Mouse (Mus musculus) hindbrain, embryonic 14.5 days (tissue): Measurements from ENCODE around the gene Eef1a2. TPM values are rescaled to one million over a fixed set of nuclear protein-coding genes. Genes with fewer than 3 reads are reported as not detected.

Experiments used
- ATAC-seq: fragments of 200-750 bp; cut with Nextera tagmentation; 2 replicates; pipeline ENCODE4 v1.8.0; 2017; ENCODE audit warnings: moderate number of reproducible peaks, mild to moderate bottlenecking, moderate TSS enrichment, moderate library complexity; ENCODE audit not compliant: low FRiP score
- DNase-seq: peaks from one replicate; pipeline ENCODE4 v3.0.0-alpha.2; 2015; ENCODE audit warnings: low spot score
- H3K27ac ChIP-seq: fragments of 300-500 bp; sonication (generic); 2 replicates; pipeline ENCODE4 v1.5.1; 2014; ENCODE audit warnings: mild to moderate bottlenecking, moderate library complexity
- H3K27me3 ChIP-seq: fragments of 300-500 bp; sonication (generic); 2 replicates; pipeline ENCODE4 v1.6.1; 2014; ENCODE audit warnings: mild to moderate bottlenecking, low read length, mixed read lengths; ENCODE audit not compliant: control insufficient read depth, insufficient read depth
- H3K36me3 ChIP-seq: fragments of 300-500 bp; sonication (generic); replicated peaks from 2 replicates; pipeline ENCODE4 v1.6.1; 2014; ENCODE audit not compliant: control insufficient read depth, insufficient read depth
- H3K4me1 ChIP-seq: fragments of 300-500 bp; sonication (generic); replicated peaks from 2 replicates; pipeline ENCODE4 v1.6.1; 2014; ENCODE audit warnings: antibody characterized with exemption, low read length, mixed read lengths; ENCODE audit not compliant: control insufficient read depth, insufficient read depth
- H3K4me2 ChIP-seq: fragments of 300-500 bp; sonication (generic); replicated peaks from 2 replicates; pipeline ENCODE4 v1.6.1; 2014; ENCODE audit warnings: mild to moderate bottlenecking, moderate library complexity
- H3K4me3 ChIP-seq: fragments of 300-500 bp; sonication (generic); replicated peaks from 2 replicates; pipeline ENCODE4 v1.5.1; 2014; ENCODE audit warnings: mild to moderate bottlenecking, low read length
- H3K9ac ChIP-seq: fragments of 300-500 bp; sonication (generic); 2 replicates; pipeline ENCODE4 v1.6.1; 2014
- H3K9me3 ChIP-seq: fragments of 300-500 bp; sonication (generic); 2 replicates; pipeline ENCODE4 v1.6.1; 2016; ENCODE audit warnings: low read length; ENCODE audit not compliant: control insufficient read depth
- WGBS: fragments of 180-500 bp; shearing (Covaris S2); extraction: QIAGEN DNeasy Blood & Tissue Kit; methylation state at CpG from one replicate; pipeline ENCODE4 v1.1.7; 2014; 5-methylcytosine and 5-hydroxymethylcytosine counted together
- polyA plus RNA-seq: library from polyadenylated mRNA; unstranded; fragments of >200 nt; fragmentation: Nextera tagmentation; extraction: Ambion mirVana; gene quantifications from 2 replicates; pipeline ENCODE4 v1.2.1, GENCODE M21; 2014

Gene Eef1a2
- 21.1 and 22.3 TPM in 2 replicates for polyA plus RNA-seq

DNA sequence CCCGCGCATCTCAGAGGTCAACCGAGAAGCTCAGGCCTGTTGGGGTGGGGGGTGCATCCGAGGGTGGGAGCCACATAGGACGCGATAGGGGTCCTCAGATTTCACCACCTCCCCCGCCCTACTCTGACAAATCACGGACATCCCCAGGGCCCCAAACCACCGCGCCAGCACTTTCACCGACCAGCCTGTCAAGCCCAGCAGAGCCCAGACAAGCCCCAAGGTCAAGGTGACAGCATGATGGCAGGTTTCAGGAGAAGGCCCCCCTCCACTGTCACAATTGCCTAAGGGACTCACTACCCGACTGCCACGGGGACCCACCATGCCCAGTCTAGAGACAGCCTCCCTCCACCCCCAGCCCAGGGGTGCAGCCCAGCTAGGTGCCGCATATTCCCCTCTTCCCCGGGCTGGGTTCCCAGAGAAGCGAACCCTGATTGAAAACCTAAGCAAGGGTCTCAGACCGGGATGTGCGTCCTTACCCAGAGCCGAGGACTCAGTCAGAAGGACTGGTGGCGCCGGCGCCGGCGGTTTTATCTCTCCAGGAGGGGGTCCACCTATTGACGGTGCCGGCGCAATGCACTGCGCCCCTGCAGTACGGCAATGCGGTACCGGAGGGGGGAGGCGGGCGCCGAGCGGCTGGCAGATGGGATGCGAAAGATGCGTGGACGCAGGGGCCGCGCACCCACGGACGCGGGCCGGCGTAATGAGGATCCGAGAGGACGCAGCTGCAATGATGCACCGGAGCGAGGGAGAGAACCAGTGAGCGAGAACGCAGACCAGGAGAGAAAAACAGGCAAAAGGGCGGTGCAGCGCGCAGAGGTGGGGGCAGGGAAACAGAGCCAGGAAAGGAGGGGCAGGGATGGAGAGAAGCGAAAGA, at the start of gene Eef1a2:
Gene Eef1a2, minus strand, starts transcription at position 767 of the 874 bp plus-strand sequence.
- Histone ChIP-seq H3K9ac (peak within 1 kb of the TSS; percentile 71), H3K36me3 (peaks cover 8% of the 10 kb centered on the region; the same call in 1 of the 2 replicates), H3K9me3 (no peaks in the 10 kb centered on the region), H3K4me2 (peak within 1 kb of the TSS; percentile 76), H3K4me3 (peak within 1 kb of the TSS; percentile 43), H3K4me1 (peaks cover 44% of the 10 kb centered on the region), H3K27me3 (no peaks in the 10 kb centered on the region), H3K27ac (peak within 1 kb of the TSS; percentile 88)
- 3% methylated on average over 55 of the region's 55 CpGs for WGBS
- peak; percentile 75 for DNase-seq
- peak; percentile 81 for ATAC-seq

DNA sequence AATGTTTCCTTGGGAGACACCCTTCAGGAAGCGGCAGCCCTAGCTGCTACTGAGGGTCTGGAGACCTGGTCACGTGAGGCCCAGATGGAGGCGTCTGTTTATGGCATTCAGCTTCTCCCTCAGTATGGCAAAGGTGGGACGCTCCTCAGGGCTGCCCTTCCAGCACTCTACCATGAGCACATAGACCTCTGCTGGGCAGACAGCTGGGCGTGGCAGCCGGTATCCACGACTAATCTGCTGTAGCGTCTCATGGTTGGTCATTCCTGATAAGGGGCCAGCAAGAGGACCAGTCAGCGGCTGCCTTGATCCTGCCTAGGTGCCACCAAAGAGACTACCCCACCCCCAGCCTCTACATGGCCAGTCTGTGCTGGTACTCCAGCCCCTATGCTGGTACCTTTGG, 49.3 kb upstream of the Eef1a2 start:
- Histone ChIP-seq H3K9ac (no peak overlapping the region), H3K27ac (no peak overlapping the region), H3K27me3 (peaks cover 2% of the 10 kb centered on the region), H3K4me1 (no peaks in the 10 kb centered on the region), H3K36me3 (no peaks in the 10 kb centered on the region), H3K9me3 (no peaks in the 10 kb centered on the region), H3K4me2 (no peak overlapping the region), H3K4me3 (no peak overlapping the region)
- DNase-seq (no peak), ATAC-seq (no peak)
- WGBS: 81% methylated on average over 9 of the region's 9 CpGs

DNA sequence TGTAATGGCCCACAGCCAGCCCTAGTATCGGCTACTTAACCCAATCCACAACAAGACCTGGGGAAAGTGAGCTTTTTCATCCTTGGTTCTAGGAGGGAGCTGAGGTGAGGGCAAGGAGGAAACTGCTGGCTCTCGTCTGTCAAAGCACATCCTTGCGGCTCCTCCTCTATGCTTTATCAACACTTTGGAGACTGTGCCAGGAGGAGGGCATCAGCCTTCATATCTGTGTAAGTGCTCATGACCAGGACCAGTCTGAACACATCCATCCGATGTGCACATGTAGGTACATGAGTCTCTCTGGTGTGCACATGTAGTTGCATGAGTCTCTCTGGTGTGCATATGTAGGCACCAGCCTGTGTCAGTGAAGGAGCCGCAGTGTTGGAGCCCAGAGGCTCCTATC, 48.9 kb upstream of the Eef1a2 start:
- H3K9ac ChIP-seq: no peak overlapping the region
- H3K4me2 ChIP-seq: no peak overlapping the region
- ATAC-seq: no peak
- H3K27ac ChIP-seq: no peak overlapping the region
- no peaks in the 10 kb centered on the region for H3K4me1 ChIP-seq
- no peak for DNase-seq
- 93% methylated on average over 5 of the region's 5 CpGs for WGBS
- no peaks in the 10 kb centered on the region for H3K9me3 ChIP-seq
- H3K36me3 ChIP-seq: no peaks in the 10 kb centered on the region
- H3K4me3 ChIP-seq: no peak overlapping the region
- no peaks in the 10 kb centered on the region for H3K27me3 ChIP-seq

DNA sequence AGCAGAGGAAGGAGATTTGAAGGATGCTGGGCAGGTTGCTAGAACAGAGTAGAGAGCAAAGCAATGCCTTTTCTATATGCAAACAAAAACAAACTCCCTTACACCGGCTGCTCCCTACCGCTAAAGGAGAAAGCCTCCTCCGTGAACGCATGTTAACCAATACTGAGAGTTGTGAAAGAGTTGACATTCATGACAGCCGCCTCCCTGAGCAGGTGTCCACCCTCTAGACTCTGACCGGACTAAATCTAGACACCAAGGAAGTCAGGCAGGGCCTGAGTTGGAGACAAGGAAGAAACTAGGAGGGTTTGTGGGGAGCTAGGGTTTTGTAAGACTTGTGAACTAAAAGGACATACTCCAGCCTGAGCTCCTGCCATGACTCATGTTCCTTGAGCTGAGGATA, 46.1 kb upstream of the Eef1a2 start:
- H3K27me3 ChIP-seq: no peaks in the 10 kb centered on the region
- no peak overlapping the region for H3K4me2 ChIP-seq
- no peak overlapping the region for H3K27ac ChIP-seq
- no peak overlapping the region for H3K4me3 ChIP-seq
- H3K9ac ChIP-seq: no peak overlapping the region
- H3K36me3 ChIP-seq: no peaks in the 10 kb centered on the region
- no peaks in the 10 kb centered on the region for H3K9me3 ChIP-seq
- 77% methylated on average over 6 of the region's 6 CpGs for WGBS
- H3K4me1 ChIP-seq: no peaks in the 10 kb centered on the region
- no peak for DNase-seq
- ATAC-seq: no peak

DNA sequence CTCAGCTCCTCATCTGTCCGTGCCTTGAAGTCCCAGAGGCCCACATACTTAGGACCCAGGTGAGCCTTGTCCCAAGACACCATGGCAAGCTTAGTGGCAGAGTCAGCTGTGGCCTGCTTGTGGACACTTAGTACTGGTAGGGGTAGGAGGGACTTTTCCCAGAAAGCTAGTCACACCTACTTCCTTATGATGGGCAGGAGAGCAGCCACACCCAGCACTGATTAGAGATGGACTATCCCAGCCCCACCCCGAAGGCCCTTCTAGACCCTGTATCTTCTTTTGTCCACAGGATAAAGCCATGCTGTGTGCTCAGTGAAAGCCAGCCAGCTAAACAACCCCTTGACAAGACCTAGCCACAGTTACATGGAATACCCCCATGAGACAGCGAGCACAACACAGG, 45.6 kb upstream of the Eef1a2 start, which contains the start of gene Ptk6:
Gene Ptk6, minus strand, starts transcription at position 368 of the 400 bp plus-strand sequence.
- H3K9ac ChIP-seq: no peak within 1 kb of the TSS
- H3K4me2 ChIP-seq: no peak within 1 kb of the TSS
- no peak within 1 kb of the TSS for H3K27ac ChIP-seq
- H3K4me3 ChIP-seq: no peak within 1 kb of the TSS
- no peaks in the 10 kb centered on the region for H3K27me3 ChIP-seq
- 82% methylated on average over 3 of the region's 3 CpGs for WGBS
- H3K9me3 ChIP-seq: no peaks in the 10 kb centered on the region
- ATAC-seq (no peak), DNase-seq (no peak)
- H3K36me3 ChIP-seq: no peaks in the 10 kb centered on the region
- no peaks in the 10 kb centered on the region for H3K4me1 ChIP-seq

DNA sequence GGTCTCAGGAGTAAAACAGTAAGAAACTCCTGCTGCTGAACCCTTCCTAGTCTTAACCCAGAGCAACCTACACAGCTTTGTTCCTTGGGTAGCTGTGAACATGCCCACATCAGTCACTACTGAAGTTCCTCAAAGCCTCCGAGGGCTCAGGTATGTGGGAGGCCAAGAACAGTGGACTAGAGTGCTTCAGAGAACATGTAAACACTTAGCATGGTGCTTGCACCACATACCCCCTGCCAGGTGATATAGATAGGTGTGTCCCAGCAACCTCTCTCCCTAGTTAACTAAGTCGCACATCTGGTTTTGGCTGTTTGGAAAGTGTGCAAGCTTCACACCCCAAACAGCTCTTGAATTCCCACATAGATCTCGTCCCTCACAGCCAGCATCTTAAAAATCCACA, 44.8 kb upstream of the Eef1a2 start:
- no peak for DNase-seq
- WGBS: 75% methylated on average over 3 of the region's 3 CpGs
- no peak overlapping the region for H3K9ac ChIP-seq

DNA sequence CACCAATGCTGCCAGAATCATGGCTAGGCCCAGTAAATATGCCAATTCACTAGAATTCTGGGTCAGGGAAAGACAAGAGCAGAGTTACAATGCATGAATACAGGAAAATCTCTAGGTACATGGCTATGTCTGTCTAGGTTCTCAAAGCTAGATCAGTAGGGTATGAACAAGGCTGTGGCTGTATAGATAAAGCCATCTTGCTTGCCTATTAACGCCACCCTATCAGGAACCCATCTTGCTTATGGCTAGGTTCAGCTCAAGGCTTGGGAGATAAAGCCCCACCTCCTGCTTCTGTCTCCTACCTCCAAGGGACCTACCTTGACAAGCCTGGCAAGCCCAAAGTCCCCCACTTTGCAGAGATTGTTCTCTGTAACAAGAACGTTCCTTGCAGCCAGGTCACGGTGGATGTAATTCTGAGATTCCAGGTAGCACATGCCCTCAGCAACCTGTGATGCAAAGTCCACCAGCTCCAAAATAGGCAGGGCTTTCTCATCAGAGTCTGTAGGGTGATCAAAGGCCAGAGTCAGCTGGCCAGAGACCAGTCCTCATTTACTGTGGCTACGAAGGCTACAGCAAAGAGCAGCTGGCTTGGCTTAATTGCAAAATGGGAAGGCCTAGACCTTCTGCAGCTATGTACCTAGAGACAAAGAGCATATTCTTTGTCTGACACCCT, 40.0 kb upstream of the Eef1a2 start:
- ATAC-seq: no peak
- Histone ChIP-seq H3K4me2 (no peak overlapping the region), H3K4me3 (no peak overlapping the region), H3K4me1 (no peaks in the 10 kb centered on the region), H3K9ac (no peak overlapping the region), H3K27ac (no peak overlapping the region), H3K36me3 (no peaks in the 10 kb centered on the region), H3K9me3 (no peaks in the 10 kb centered on the region), H3K27me3 (no peaks in the 10 kb centered on the region)
- WGBS: 91% methylated on average over 4 of the region's 4 CpGs
- DNase-seq: no peak

More for the DNA sequence above, 44.8 kb upstream of the Eef1a2 start:
- Histone ChIP-seq H3K36me3 (no peaks in the 10 kb centered on the region), H3K4me1 (no peaks in the 10 kb centered on the region), H3K4me3 (no peak overlapping the region), H3K27me3 (no peaks in the 10 kb centered on the region), H3K27ac (no peak overlapping the region), H3K4me2 (no peak overlapping the region), H3K9me3 (no peaks in the 10 kb centered on the region)
- no peak for ATAC-seq

DNA sequence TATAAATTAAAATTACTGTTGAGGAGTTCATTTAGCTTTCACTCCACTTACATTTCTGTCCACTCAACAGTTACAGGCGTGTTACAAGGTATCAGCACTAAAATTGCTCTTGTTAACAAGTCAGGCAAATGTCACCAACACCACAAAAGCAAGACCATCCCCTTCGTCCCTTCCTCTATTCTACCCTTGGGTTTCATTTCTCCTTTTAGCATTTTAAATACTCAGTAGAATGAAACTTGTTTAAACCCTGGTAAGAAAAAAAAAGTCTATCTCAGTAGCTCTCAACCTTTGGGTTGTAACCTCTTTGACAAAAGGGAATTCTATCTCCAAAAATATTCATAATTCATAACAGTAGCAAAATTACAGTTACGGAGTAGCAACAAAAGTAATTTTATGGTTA, 36.2 kb upstream of the Eef1a2 start:
- 86% methylated on average over 3 of the region's 3 CpGs for WGBS
- H3K9me3 ChIP-seq: no peaks in the 10 kb centered on the region
- no peaks in the 10 kb centered on the region for H3K27me3 ChIP-seq
- H3K27ac ChIP-seq: no peak overlapping the region
- H3K36me3 ChIP-seq: peaks cover 14% of the 10 kb centered on the region
- H3K4me3 ChIP-seq: no peak overlapping the region
- no peak overlapping the region for H3K4me2 ChIP-seq
- DNase-seq (no peak), ATAC-seq (no peak)
- H3K9ac ChIP-seq: no peak overlapping the region
- peaks cover 9% of the 10 kb centered on the region for H3K4me1 ChIP-seq

DNA sequence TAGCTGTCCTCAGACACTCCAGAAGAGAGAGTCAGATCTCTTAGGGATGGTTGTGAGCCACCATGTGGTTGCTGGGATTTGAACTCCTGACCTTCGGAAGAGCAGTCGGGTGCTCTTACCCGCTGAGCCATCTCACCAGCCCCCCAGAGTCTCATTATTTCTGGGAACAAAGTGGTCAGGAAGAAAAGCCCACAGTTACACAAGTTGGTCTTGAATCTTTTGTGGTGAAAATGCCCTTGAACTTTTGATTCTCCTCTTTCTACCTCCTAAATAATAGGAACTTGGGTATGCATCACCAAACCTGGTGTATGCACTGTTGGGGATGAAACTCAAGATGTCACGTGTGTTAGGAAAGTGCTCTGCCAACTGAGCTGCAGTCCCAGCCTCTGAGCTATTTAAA, 35.1 kb upstream of the Eef1a2 start:
- WGBS: 44% methylated on average over 4 of the region's 4 CpGs
- peaks cover 14% of the 10 kb centered on the region for H3K36me3 ChIP-seq
- H3K4me3 ChIP-seq: no peak overlapping the region
- no peak overlapping the region for H3K27ac ChIP-seq
- no peak overlapping the region for H3K9ac ChIP-seq
- no peak overlapping the region for H3K4me2 ChIP-seq
- H3K27me3 ChIP-seq: no peaks in the 10 kb centered on the region
- peaks cover 9% of the 10 kb centered on the region for H3K4me1 ChIP-seq
- H3K9me3 ChIP-seq: no peaks in the 10 kb centered on the region
- no peak for DNase-seq
- ATAC-seq: no peak
